Mouse (Mus musculus): ENCODE measurements around the gene Fam213b. TPM values are rescaled to one million over a fixed set of nuclear protein-coding genes. Genes with fewer than 3 reads are reported as not detected.

Fam213b gene
- total RNA-seq, 2 experiments from 2014 or later = 6.6 to 9.1 TPM

- ATAC-seq (ENCODE audit: poor library complexity, severe bottlenecking) = 0 out of 2 replicates have a peak, but pooled peaks have one; percentile 9
Observed at GRCm38 (mm10) chr4:154926969-154927898, 28.3 kb upstream of the Fam213b start.

- ATAC-seq (ENCODE audit: poor library complexity, severe bottlenecking) = no peak
Observed at GRCm38 (mm10) chr4:154925413-154925812, 26.5 kb upstream of the Fam213b start.

GRCm38 (mm10) chr4:154922931-154923330 is 24.0 kb upstream of the Fam213b start:
- ATAC-seq (ENCODE audit: poor library complexity, severe bottlenecking) = no peak

GRCm38 (mm10) chr4:154922291-154922690 is 23.4 kb upstream of the Fam213b start:
- no peak for ATAC-seq (ENCODE audit: poor library complexity, severe bottlenecking)

GRCm38 (mm10) chr4:154916662-154917061 is 17.7 kb upstream of the Fam213b start:
- ATAC-seq (ENCODE audit: poor library complexity, severe bottlenecking) = peak; percentile 53

GRCm38 (mm10) chr4:154915286-154915685 is 16.4 kb upstream of the Fam213b start:
- peak; percentile 25 for ATAC-seq (ENCODE audit: poor library complexity, severe bottlenecking)

- no peak for ATAC-seq (ENCODE audit: poor library complexity, severe bottlenecking)
Observed at GRCm38 (mm10) chr4:154914707-154915106, 15.8 kb upstream of the Fam213b start.

GRCm38 (mm10) chr4:154914252-154914651 is 15.3 kb upstream of the Fam213b start:
- ATAC-seq (ENCODE audit: poor library complexity, severe bottlenecking) = no peak

GRCm38 (mm10) chr4:154913845-154914244 is 14.9 kb upstream of the Fam213b start:
- no peak for ATAC-seq (ENCODE audit: poor library complexity, severe bottlenecking)

- ATAC-seq (ENCODE audit: poor library complexity, severe bottlenecking) = peak; percentile 5; the same call in 1 of the 2 replicates
Observed at GRCm38 (mm10) chr4:154911644-154912043, 12.7 kb upstream of the Fam213b start.

GRCm38 (mm10) chr4:154910606-154911522 is 11.9 kb upstream of the Fam213b start:
- ATAC-seq (ENCODE audit: poor library complexity, severe bottlenecking) = peak; percentile 91

DNA sequence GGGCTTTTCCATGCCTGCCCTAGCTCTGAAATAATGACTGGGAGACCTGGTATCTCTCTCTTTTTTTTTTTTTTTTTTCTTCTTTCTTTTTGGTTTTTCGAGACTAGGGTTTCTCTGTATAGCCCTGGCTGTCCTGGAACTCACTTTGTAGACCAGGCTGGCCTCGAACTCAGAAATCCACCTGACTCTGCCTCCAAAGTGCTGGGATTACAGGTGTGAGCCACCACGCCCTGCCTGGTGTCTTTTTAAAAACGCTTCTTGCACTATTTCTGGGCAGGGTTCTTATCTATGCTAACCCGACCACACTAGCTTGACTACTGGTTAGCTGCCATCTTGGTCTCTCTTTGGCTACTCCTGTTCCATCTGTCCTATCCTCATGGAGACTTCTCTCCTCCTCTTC is 9.6 kb upstream of the Fam213b start:
- ATAC-seq (ENCODE audit: poor library complexity, severe bottlenecking) = no peak

- peak; percentile 53 for ATAC-seq (ENCODE audit: poor library complexity, severe bottlenecking)
Observed at GRCm38 (mm10) chr4:154907833-154908232, 8.9 kb upstream of the Fam213b start.

DNA sequence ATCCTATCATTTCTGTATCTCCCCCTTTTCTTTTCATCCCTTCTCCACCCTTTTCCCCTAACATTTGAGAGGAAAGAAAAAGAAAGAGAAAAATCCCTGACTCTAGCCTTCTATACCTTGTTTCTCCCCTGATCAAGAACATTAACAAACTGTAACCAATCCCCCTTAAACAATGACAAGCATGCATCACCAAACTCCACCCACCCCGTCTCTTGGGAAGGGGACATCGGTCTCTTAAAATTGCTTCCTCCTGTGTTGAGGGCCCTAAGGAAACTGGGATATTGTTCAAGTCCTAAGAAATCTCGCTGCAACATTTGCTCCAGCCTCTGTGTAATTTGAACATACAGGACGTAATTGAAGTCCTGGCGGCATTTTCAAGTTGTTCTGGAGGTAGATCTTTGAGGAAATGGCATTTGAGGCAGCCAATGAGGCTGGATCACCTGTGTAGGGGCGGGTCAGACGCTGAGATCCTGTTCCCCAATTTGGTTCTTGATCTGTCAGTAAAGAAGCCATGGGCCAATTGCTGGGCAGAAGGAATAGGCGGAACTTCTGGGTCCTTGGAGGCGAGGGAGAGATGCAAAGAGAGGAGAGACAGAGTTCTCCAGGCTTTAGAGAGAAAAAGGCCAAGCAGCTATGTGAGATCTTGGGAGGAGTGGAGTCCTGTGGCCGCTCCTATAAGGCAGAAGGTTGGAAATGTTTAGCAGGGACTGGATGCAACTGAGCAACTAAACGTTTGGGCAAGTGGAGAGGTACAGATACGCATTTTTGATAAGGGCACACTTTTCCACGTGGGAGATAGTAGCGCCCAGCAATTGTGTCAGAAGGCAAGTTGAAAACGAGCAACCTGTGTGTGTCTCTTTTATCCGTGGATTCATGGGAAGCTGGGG is 5.5 kb upstream of the Fam213b start:
- peak; percentile 87 for ATAC-seq (ENCODE audit: poor library complexity, severe bottlenecking)

- ATAC-seq (ENCODE audit: poor library complexity, severe bottlenecking) = no peak
Observed at GRCm38 (mm10) chr4:154902371-154902770, 3.4 kb upstream of the Fam213b start.

- ATAC-seq (ENCODE audit: poor library complexity, severe bottlenecking) = no peak
Observed at GRCm38 (mm10) chr4:154897676-154898465, 1.1 kb downstream of the Fam213b start.

DNA sequence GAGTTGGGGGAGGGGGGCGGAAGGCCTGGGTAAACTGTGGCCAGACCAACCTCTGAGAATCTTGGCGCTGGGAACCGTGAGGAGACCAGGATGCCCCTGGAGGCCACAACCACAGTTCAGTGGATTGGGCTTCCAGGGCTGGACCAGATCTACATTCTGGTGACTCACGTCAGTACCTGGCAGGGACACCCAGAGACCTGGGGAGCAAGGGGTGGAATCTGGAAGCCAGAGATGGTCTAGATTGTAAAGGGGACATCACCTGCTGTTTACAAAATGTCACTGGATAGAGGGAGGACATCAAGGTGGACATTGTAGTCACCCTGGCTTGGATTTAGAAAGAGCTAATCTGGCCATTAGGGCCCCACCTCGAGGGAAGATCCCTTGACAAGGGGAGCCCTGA is 3.4 kb downstream of the Fam213b start:
- no peak for ATAC-seq (ENCODE audit: poor library complexity, severe bottlenecking)

DNA sequence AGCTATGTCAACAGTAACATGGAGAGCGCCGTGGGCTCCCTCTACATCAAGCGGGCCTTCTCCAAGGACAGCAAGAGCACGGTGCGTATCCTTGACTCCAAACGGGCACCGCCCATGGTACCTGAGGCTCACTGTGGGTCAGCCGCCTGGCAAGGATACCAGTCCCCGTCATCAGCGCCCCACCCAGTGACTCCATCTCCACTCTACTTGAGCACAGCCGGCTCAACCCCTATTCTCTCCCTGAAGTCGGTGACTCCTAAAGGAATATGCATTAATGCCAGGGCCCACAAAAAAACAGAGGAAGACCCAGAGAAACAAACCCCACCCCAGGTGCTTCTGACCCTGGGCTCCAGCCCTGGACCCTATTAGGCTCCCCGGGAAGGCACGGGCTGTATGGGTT is 8.0 kb downstream of the Fam213b start:
- ATAC-seq (ENCODE audit: poor library complexity, severe bottlenecking) = no peak

DNA sequence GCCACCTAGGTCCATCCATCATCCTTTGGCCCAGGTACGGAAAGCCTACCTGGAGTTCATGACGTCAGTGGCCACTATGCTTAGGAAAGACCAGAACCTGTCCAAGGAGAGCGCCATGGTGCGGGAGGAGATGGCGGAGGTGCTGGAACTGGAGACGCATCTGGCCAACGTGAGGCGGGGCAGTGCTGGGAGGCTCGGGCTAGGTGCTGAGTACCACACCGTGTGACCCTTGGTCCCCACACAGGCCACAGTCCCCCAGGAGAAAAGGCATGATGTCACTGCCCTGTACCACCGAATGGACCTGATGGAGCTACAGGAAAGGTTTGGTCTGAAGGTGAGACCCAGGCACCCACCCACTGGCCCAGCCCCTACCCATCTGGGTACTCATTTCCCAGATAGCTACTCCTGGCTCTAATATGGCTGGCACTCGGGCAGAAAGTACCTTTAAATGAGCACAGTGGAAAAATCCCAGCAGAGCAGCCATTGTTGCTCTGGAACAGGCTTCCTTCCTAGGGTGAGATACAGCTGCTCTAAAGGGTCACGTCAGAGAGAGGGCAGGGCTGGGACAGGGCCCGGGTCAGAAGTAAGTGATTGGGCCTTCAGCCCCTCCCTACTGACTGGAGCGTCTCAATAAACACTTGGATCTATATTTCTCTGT is 11.2 kb downstream of the Fam213b start:
- ATAC-seq (ENCODE audit: poor library complexity, severe bottlenecking) = no peak
